Mouse (Mus musculus) spleen, embryonic (tissue): ENCODE data around the gene Ifnar1.
"Not testable (repeated sequence)": the region's sequence is repeated elsewhere in the genome, so short reads cannot be mapped to it uniquely, and the experiment has no call there.

ENCODE experiments used
- CTCF ChIA-PET: fragments of 350-600 bp; sonication (Branson Sonifier 250); formaldehyde crosslinking; loops from one replicate; lab custom pipeline; 2022; lab: Charles Lee

The Ifnar1 gene

DNA sequence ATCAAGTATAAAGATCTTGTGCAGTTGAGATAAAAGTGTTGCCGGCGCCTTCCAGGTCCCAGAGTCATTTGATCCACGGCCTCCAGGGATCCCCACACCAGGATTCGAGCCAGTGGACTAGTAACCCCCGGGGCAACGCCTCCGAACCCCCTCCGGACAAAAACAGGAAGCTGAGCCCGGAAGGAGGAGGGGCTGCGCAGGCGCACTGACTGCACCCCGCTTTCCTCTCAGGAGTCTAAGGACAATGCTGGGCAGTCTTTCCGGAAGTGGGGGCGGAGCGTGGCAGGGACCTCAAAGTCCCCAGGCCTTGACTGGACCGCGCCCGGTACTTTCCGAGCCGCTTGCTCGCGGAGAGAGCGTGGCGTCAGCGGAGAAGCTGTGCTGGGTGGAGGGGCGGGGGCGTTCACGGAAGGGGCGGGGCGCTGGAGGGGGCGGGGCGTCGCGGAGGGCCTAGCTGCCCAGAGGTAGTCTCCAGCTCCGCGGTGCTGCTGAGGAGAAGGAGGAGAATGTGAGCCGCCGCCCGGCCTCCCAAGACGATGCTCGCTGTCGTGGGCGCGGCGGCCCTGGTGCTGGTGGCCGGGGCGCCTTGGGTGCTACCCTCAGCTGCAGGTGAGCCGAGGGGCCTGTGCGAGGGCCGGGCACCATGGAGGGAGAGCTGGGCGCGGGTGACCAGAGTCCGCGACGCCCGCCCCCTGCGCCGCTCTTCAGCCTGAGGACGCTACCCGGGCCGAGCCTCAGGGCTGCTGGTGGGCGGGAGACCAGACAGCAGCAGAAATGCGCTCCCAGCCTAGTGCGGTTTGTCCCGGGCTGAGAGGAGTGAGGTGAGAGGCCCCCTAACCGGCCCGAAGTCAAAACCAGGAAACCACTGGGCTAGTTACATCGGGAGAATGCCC lies at the start of gene Ifnar1:
TSS of gene Ifnar1 (plus strand) at position 431 of the 893 bp plus-strand sequence.
- CTCF ChIA-PET: interaction anchor here (0.7 to 0.8 kb wide), 3 partner anchors 20 to 280 kb away, joined by 3 to 7 read pairs (median 4); partner anchors contain the start of gene Il10rb

DNA sequence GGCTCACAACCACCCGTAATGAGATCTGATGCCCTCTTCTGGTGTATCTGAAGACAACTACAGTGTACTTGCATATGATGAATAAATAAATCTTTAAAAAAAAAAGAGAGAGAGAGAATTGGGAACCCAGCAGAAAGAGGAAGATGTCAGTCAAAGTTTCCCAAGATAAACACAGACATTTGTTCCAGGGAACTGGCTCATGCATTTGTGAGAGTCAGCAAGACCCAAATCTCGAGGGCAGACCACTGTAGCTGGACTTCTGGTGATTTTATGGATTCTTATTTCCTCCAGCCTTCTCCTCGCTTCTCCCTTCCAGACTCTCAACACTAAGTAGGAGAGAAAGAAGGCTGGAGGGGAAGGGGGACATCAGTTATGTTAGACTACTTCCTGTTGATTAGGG lies 47.0 kb upstream of the Ifnar1 start:
- CTCF ChIA-PET: no interaction called here

DNA sequence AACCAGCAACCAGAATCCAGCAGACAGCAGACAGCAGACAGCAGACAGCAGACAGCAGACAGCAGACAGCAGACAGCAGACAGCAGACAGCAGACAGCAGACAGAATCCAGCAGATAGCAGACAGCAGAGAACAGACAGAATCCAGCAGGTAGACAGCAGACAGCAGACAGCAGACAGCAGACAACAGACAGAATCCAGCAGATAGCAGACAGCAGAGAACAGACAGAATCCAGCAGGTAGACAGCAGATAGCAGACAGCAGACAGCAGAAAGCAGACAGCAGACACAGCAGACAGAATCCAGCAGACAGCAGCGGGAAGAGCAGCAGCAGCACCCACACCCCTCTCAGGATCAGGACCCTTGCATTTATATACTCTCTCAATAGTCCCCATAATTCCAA lies 46.4 kb upstream of the Ifnar1 start:
- CTCF ChIA-PET: not testable (repeated sequence)

GRCm38 (mm10) chr16:91441366-91441765 lies 43.7 kb upstream of the Ifnar1 start:
- CTCF ChIA-PET: interaction anchor here (0.7 kb wide), 1 partner anchor 10 kb away, joined by 9 read pairs; no protein-coding TSS in a partner anchor

GRCm38 (mm10) chr16:91441811-91442240 lies 43.2 kb upstream of the Ifnar1 start:
- CTCF ChIA-PET: interaction anchor here (0.7 kb wide), 3 partner anchors 10 to 17 kb away, joined by 6 to 11 read pairs (median 9); no protein-coding TSS in a partner anchor

DNA sequence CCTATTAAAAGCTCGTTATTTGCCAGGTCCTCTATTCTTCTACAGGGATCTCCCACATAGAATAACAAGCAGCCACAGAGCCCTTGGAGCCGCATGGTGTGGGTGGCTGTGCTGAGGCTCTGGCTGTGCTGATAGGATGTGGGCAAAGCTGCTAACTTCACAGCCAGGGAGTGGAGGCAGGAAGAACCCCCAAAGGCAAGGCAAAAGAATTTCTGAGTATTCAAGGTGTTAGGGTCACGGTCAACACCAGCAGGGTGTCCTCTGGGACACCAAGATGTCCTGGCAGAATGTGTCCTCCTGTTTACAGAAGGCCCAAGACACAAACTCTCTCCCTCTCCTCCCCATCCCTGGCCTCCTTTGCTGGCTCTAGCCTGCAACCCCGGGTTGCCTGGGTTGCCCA lies 42.6 kb upstream of the Ifnar1 start:
- CTCF ChIA-PET: interaction anchor here (0.6 to 0.7 kb wide), 4 partner anchors 10 to 191 kb away, joined by 3 to 11 read pairs (median 5); no protein-coding TSS in a partner anchor

GRCm38 (mm10) chr16:91443211-91443611 lies 41.8 kb upstream of the Ifnar1 start:
- CTCF ChIA-PET: interaction anchor here (0.6 to 0.7 kb wide), 2 partner anchors 79 to 190 kb away, joined by 3 to 4 read pairs; no protein-coding TSS in a partner anchor

DNA sequence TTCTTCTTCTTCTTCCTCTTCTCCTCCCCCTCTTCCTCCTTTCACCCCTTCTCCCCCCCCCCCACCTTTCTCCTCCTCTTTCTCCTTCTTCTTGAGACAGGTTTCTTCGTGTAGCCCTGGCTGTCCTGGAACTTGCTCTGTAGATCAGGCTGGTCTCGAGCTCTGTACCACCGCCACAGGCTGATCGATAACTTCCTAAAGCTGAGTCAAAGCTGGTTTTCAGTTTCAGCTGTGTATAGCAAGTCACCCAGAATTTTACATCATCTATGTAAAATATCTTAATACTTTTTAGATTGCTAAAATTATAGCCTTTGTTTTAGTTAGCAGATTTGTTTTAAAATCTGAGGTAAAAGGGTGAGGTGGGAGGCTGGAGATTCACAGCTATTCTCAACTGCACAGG lies 40.2 kb upstream of the Ifnar1 start:
- CTCF ChIA-PET: interaction anchor here (1.1 kb wide), 1 partner anchor 15 kb away, joined by 3 read pairs; no protein-coding TSS in a partner anchor

GRCm38 (mm10) chr16:91445566-91445965 lies 39.5 kb upstream of the Ifnar1 start:
- CTCF ChIA-PET: interaction anchor here (0.6 to 1.1 kb wide), 2 partner anchors 14 to 433 kb away, joined by 3 read pairs; no protein-coding TSS in a partner anchor

GRCm38 (mm10) chr16:91446778-91447511 lies 38.1 kb upstream of the Ifnar1 start:
- CTCF ChIA-PET: interaction anchor here (0.7 to 1.0 kb wide), 3 partner anchors 9 to 1140 kb away, joined by 3 to 4 read pairs (median 3); no protein-coding TSS in a partner anchor

GRCm38 (mm10) chr16:91447512-91447900 lies 37.5 kb upstream of the Ifnar1 start:
- CTCF ChIA-PET: interaction anchor here (0.9 to 1.0 kb wide), 2 partner anchors 9 to 17 kb away, joined by 3 read pairs; no protein-coding TSS in a partner anchor

DNA sequence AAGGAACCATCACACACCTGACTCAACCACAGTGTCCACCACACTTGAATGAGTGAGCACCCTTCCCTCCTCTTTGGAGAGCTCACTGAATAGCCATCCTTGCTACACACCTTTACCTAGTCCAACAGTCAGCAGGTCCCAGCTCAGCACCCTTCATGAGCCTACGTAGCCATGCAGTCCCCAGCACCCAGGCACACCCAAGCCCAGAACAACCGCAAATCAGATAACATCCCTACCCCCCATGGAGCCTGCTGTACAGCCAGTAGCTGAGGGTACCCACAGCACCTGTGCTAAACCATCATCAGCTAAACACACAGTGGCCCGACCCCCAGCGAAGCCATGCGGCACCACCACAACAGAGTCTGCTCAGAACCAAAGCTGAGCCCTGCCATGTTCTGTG lies 37.0 kb upstream of the Ifnar1 start:
- CTCF ChIA-PET: no interaction called here

DNA sequence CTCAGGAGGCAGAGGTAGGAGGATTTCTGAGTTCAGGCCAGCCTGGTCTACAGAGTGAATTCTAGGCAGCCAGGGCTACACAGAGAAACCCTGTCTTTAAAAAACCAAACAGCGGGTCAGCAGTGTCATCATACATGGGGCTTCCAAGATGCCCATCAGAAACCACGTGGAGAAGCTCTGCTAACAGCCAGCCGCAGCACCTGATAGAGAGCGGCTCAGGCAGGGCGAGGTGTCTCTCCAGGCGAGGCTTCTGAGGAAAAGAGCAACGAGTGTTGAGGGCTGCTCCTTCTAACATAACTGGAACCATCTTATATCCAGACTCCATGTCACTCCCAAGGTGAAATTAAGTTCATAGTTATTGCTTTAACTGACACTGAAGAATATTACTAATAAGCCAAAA lies 36.1 kb upstream of the Ifnar1 start:
- CTCF ChIA-PET: no interaction called here

- CTCF ChIA-PET: interaction anchor here (0.6 to 0.7 kb wide), 2 partner anchors 52 to 78 kb away, joined by 3 to 5 read pairs; no protein-coding TSS in a partner anchor
These were observed 34.6 kb upstream of the Ifnar1 start for GRCm38 (mm10) chr16:91450137-91451064.

GRCm38 (mm10) chr16:91451949-91452348 lies 33.1 kb upstream of the Ifnar1 start:
- CTCF ChIA-PET: interaction anchor here (0.5 kb wide), 1 partner anchor 44 kb away, joined by 9 read pairs; no protein-coding TSS in a partner anchor

GRCm38 (mm10) chr16:91452363-91452896 lies 32.6 kb upstream of the Ifnar1 start:
- CTCF ChIA-PET: interaction anchor here (0.5 kb wide), 1 partner anchor 45 kb away, joined by 9 read pairs; no protein-coding TSS in a partner anchor

- CTCF ChIA-PET: interaction anchor here (0.6 to 1.0 kb wide), 2 partner anchors 9 to 103 kb away, joined by 3 to 10 read pairs; no protein-coding TSS in a partner anchor
These were observed 29.2 kb upstream of the Ifnar1 start for GRCm38 (mm10) chr16:91455868-91456267.

GRCm38 (mm10) chr16:91458301-91458746 lies 26.7 kb upstream of the Ifnar1 start:
- CTCF ChIA-PET: interaction anchor here (0.7 kb wide), 1 partner anchor 51 kb away, joined by 3 read pairs; no protein-coding TSS in a partner anchor

- CTCF ChIA-PET: interaction anchor here (0.6 to 1.2 kb wide), 5 partner anchors 14 to 63 kb away, joined by 3 to 12 read pairs (median 3); no protein-coding TSS in a partner anchor
These were observed 26.1 kb upstream of the Ifnar1 start for GRCm38 (mm10) chr16:91458976-91459375.
